Mouse (Mus musculus): ENCODE results near the gene Pla2g12b.

DNA sequence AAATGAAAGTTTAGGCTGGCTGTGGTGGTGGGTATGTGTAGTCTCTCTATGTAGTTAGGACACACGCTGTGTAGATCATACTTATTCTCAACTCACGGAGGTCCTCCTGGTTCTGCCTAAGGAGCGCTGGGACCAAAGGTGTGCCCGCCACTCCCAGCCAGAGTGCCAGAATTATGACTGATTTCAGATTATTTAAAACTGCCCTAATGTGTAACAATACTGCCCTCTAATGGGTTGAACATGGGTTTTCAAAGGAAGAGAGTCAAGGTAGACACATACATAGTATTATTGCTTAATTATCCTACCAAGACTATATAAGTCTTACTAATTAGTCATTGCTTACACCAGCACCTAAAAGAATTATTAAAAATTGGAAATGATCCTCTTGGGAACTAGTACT, 44.7 kb upstream of the Pla2g12b start:
- TF ChIP-seq GATA1 (IDR thresholded peaks at IDR 0.05; ENCODE audit: borderline replicate concordance, low read length) (no peak), FLI1 (IDR thresholded peaks at IDR 0.05; ENCODE audit: low read length) (no peak)

All from megakaryocyte, embryonic 14.5 days (primary cell).